Mouse (Mus musculus): ENCODE results near the gene Eri2. TPM values are rescaled to one million over a fixed set of nuclear protein-coding genes. Genes with fewer than 3 reads are reported as not detected.
"Not testable (repeated sequence)": the region's sequence is repeated elsewhere in the genome, so short reads cannot be mapped to it uniquely, and the experiment has no call there.

The Eri2 gene
- total RNA-seq, 1 experiment from 2014 or later: 7.8 TPM

DNA sequence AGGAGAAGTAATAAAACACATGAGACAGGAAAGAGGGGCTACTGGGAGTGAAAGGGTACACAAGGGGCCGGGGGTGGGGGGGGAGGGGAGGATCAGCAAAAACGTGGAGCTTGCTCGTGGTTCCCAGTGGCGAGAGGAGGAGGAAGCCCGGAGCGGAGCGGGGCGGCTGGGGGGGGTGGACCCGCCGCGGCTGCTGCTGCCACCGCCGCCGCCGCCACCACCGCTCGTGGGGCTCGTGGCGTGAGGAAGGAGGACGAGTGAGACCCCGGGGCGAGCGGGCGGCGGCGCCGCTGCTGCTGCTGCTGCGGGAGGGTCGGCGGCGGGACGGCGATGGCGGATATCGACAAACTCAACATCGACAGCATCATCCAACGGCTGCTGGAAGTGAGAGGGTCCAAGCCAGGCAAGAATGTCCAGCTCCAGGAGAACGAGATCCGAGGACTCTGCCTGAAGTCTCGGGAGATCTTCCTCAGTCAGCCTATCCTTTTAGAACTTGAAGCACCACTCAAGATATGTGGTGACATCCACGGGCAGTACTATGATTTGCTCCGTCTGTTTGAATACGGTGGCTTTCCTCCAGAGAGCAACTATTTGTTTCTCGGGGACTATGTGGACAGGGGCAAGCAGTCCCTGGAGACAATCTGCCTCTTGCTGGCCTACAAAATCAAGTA, 53.9 kb downstream of the Eri2 start:
- not testable (repeated sequence) for DNase-seq

GRCm38 (mm10) chr7:119738877-119739276, 55.0 kb downstream of the Eri2 start:
- DNase-seq: no peak

- peak; percentile 6 for DNase-seq
Observed at GRCm38 (mm10) chr7:119731262-119731661, 62.6 kb downstream of the Eri2 start.

- DNase-seq: peak; percentile 16
Observed at GRCm38 (mm10) chr7:119727621-119728020, 66.2 kb downstream of the Eri2 start.

- no peak for DNase-seq
Observed at GRCm38 (mm10) chr7:119720947-119721310, 72.9 kb downstream of the Eri2 start.

- DNase-seq: peak; percentile 96
Observed at GRCm38 (mm10) chr7:119720253-119720946, 73.5 kb downstream of the Eri2 start, which contains the start of gene Thumpd1. Gene Thumpd1 (minus strand): TSS chr7:119720798.

Other genes starting within 250 kb of the Eri2 start
- not detected in 2 replicates for gene Acsm2, start 239.7 kb downstream of the Eri2 start, total RNA-seq (2021)
- gene Acsm1, start 187.0 kb downstream of the Eri2 start, total RNA-seq (2021): 3.5 TPM in 1 of 2 replicates, not detected in the other
- gene Acsm4, start 104.0 kb downstream of the Eri2 start, total RNA-seq (2021): not detected in 2 replicates
- 31.1 and 35.9 TPM in 2 replicates for gene Thumpd1, start 73.3 kb downstream of the Eri2 start, total RNA-seq (2021)
- gene Acsm3, start 33.1 kb downstream of the Eri2 start, total RNA-seq (2021): 38.2 and 46.5 TPM in 2 replicates
- gene Rexo5, start 52 bp downstream of the Eri2 start, total RNA-seq (2021): 8.6 and 9.4 TPM in 2 replicates
- gene Lyrm1, start 101.8 kb upstream of the Eri2 start, total RNA-seq (2021): 7.7 and 11.4 TPM in 2 replicates
- 27.5 and 28.3 TPM in 2 replicates for gene Dcun1d3, start 102.2 kb upstream of the Eri2 start, total RNA-seq (2021)